Mouse (Mus musculus) testis, adult 2 months (tissue): ENCODE data around the gene Micu1.

ENCODE experiments used
- CTCF ChIP-seq: fragments of 200-500 bp; IDR thresholded peaks from 2 replicates; pipeline ENCODE4 v1.5.1; 2012; ENCODE audit warnings: low read depth, mild to moderate bottlenecking, inconsistent platforms, low read length, moderate library complexity; ENCODE audit not compliant: control insufficient read depth, insufficient read depth, insufficient replicate concordance
- POLR2A ChIP-seq: fragments of 200-500 bp; IDR thresholded peaks from 2 replicates; pipeline ENCODE4 v1.6.1; 2012; ENCODE audit warnings: low read depth, mild to moderate bottlenecking, inconsistent platforms, low read length, moderate library complexity; ENCODE audit not compliant: control insufficient read depth

DNA sequence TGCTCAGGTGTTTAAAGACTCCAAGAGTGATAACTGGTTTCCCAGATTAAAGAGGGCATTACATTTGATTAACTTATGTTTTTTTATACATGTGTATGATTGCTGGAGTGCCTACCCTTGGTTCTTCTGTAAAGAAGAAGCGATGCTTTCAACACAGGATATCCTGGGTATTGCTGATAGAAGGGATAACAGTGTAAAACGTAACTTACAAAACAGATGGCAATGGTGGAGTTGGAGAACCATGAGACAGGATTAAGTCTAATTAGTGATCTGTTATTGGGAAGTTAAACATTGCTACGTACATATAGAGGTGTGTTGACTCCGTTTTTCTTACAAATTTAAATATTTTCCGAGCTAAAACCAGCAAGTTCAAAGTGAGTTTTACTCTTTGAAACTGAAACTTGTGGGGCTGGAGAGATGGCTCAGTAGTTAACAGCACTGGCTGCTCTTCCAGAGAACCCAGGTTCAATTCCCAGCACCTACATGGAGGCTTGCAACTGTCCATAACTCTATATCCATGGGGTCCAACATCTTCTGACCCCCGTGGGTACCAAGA lies 4.8 kb downstream of the Micu1 start:
- TF ChIP-seq CTCF (no peak), POLR2A (no peak)
